9 mouse cellular contexts compared by ENCODE assay signal in the genomic region with DNA sequence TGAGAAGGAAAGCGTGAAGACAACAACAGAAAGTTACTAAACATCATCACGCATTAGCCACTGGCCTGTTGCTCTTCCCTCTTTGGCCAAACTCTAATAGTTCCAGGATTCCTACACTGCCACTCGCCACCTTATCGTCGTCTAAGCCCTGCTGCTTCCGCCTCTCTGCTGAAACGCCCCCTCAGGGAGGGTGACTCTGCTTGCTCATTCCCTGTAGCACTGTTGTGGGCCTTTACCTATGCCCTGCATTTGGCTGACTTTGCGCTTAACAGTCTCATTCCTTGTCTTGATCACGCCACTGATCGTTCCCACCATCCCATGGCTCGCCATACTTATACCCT. TPM values are rescaled to one million over a fixed set of nuclear protein-coding genes. Genes with fewer than 3 reads are reported as not detected.
DNase-seq lines count a peak whose midpoint lies in the region; ATAC-seq and TF ChIP-seq lines count a peak whose summit lies in the region.
"Had no signal": no experiment of that assay in that cellular context is flagged by ENCODE, and none has a peak within 500 bp of the region (broad histone marks: within the 10 kb centered on the region; RNA-seq: fewer than 3 reads in every experiment).

No protein-coding gene starts in this region.

- peaks cover 4% of the 10 kb centered on the region; the same call in 1 of the 2 replicates for H3K36me3 ChIP-seq in heart, embryonic 15.5 days
- H3K36me3 ChIP-seq in G1E (replicated peaks) = peaks cover 49% of the 10 kb centered on the region
- 0 out of 2 replicates have a peak, but pooled peaks cover 3% of the 10 kb centered on the region for H3K36me3 ChIP-seq in heart, embryonic 16.5 days (ENCODE audit: control insufficient read depth, insufficient read depth)
- no peaks in the 10 kb centered on the region for H3K36me3 ChIP-seq in liver, postnatal 0 days (replicated peaks; ENCODE audit: insufficient read depth, low read length)

- H3K9ac ChIP-seq in heart, embryonic 15.5 days = peak overlapping the region; percentile 90
- peak overlapping the region; percentile 97 for H3K9ac ChIP-seq in heart, embryonic 16.5 days (ENCODE audit: low read length)
- peak overlapping the region; percentile 78 for H3K9ac ChIP-seq in liver, postnatal 0 days (replicated peaks)

- 44% methylated on average over 11 of the region's 11 CpGs for WGBS in heart, embryonic 15.5 days
- WGBS in heart, embryonic 16.5 days = 34% methylated on average over 11 of the region's 11 CpGs
- WGBS in liver, postnatal 0 days (ENCODE audit: insufficient replicate concordance) = 63% methylated on average over 11 of the region's 11 CpGs

- no peak for DNase-seq in heart, postnatal 10 days
- peak; percentile 35 for DNase-seq in G1E (ENCODE audit: low spot score)
- DNase-seq in liver, postnatal 0 days = no peak
- DNase-seq in cerebellum, postnatal 14 days = no peak
- no peak for DNase-seq in spleen, adult 18-20 months
- no peak for DNase-seq in cerebellum, adult 11 months

- no peak for TF ChIP-seq EP300 in liver, postnatal 0 days (IDR thresholded peaks at IDR 0.05; ENCODE audit: low read depth)

- intact Hi-C loops in heart, postnatal 10 days (cut with DNase I) = no loop called here

- peaks cover 32% of the 10 kb centered on the region for H3K4me1 ChIP-seq in heart, embryonic 15.5 days (replicated peaks)
- H3K4me1 ChIP-seq in G1E (ENCODE audit: insufficient read depth, low read depth, low read length) = peaks cover 76% of the 10 kb centered on the region
- H3K4me1 ChIP-seq in heart, embryonic 16.5 days (ENCODE audit: control insufficient read depth, insufficient read depth, low read length) = peaks cover 30% of the 10 kb centered on the region
- H3K4me1 ChIP-seq in liver, postnatal 0 days (ENCODE audit: insufficient read depth) = peaks cover 10% of the 10 kb centered on the region

- no peak for TF ChIP-seq CTCF in G1E (IDR thresholded peaks at IDR 0.05; ENCODE audit: low read depth, low read length)
- TF ChIP-seq CTCF in liver, postnatal 0 days (IDR thresholded peaks at IDR 0.05; ENCODE audit: low read depth) = no peak

- no peaks in the 10 kb centered on the region for H3K9me3 ChIP-seq in heart, embryonic 15.5 days (replicated peaks)
- H3K9me3 ChIP-seq in G1E (replicated peaks) = no peaks in the 10 kb centered on the region
- H3K9me3 ChIP-seq in heart, embryonic 16.5 days (replicated peaks; ENCODE audit: control insufficient read depth, low read length) = no peaks in the 10 kb centered on the region
- no peaks in the 10 kb centered on the region for H3K9me3 ChIP-seq in liver, postnatal 0 days (ENCODE audit: low read length)

- no peaks in the 10 kb centered on the region for H3K27me3 ChIP-seq in heart, embryonic 15.5 days
- H3K27me3 ChIP-seq in G1E (ENCODE audit: insufficient read depth, low read length) = no peaks in the 10 kb centered on the region
- H3K27me3 ChIP-seq in heart, embryonic 16.5 days (ENCODE audit: control insufficient read depth, insufficient read depth, low read length) = no peaks in the 10 kb centered on the region
- no peaks in the 10 kb centered on the region for H3K27me3 ChIP-seq in liver, postnatal 0 days (ENCODE audit: insufficient read depth, low read length)

- peak overlapping the region; percentile 82 for H3K4me2 ChIP-seq in heart, embryonic 15.5 days
- peak overlapping the region; percentile 68 for H3K4me2 ChIP-seq in heart, embryonic 16.5 days (ENCODE audit: low read depth, low read length)
- peak overlapping the region; percentile 82 for H3K4me2 ChIP-seq in liver, postnatal 0 days (ENCODE audit: low read depth, low read length)

- peak overlapping the region; percentile 99 for H3K27ac ChIP-seq in heart, embryonic 15.5 days
- peak overlapping the region; percentile 100 for H3K27ac ChIP-seq in heart, embryonic 16.5 days (ENCODE audit: low read length)
- peak overlapping the region; percentile 98 for H3K27ac ChIP-seq in liver, postnatal 0 days (ENCODE audit: low read depth)

- peak overlapping the region; percentile 72 for H3K4me3 ChIP-seq in heart, embryonic 15.5 days
- H3K4me3 ChIP-seq in G1E (ENCODE audit: low read depth, low read length) = peak overlapping the region; percentile 89
- H3K4me3 ChIP-seq in heart, embryonic 16.5 days (ENCODE audit: low read length) = peak overlapping the region; percentile 85
- H3K4me3 ChIP-seq in liver, postnatal 0 days (ENCODE audit: low read depth, low read length) = peak overlapping the region; percentile 71
- H3K4me3 ChIP-seq: erythroblast, embryonic 14.5 days had no signal

- no peak for ATAC-seq in heart, embryonic 15.5 days (replicated peaks; ENCODE audit: insufficient number of reproducible peaks, insufficient read depth, low FRiP score, low read depth)
- ATAC-seq in G1E (ENCODE audit: extremely low read depth, insufficient number of reproducible peaks, low FRiP score, poor library complexity, severe bottlenecking) = peak; percentile 35
- no peak for ATAC-seq in heart, embryonic 16.5 days (replicated peaks; ENCODE audit: extremely low read depth, insufficient read depth, low FRiP score)
- no peak for ATAC-seq in liver, postnatal 0 days

RNA-seq across cellular contexts. Expression of gene Itgb3bp, which starts 1.6 kb away (rescaled TPM):
- 26.9 and 39.2 TPM in 2 replicates for polyA plus RNA-seq in heart, embryonic 15.5 days (2015; fragmentation: Nextera tagmentation; extraction: Ambion mirVana)
- 1 to 10 TPM; 7.6 to 8.8 TPM for total RNA-seq in heart, postnatal 10 days (2021)
- 39.7 and 40.4 TPM in 2 replicates for total RNA-seq in G1E (2014; fragmentation: Nextera tagmentation)
- 21.3 and 23.2 TPM in 2 replicates for total RNA-seq in G1E (2017)
- 0.79 and 1.1 TPM in 2 replicates for polyA plus RNA-seq in G1E (2012)
- polyA plus RNA-seq in heart, embryonic 16.5 days (2015; fragmentation: Nextera tagmentation; extraction: Ambion mirVana) = 28.3 and 31.9 TPM in 2 replicates
- 8.9 and 12.2 TPM in 2 replicates for polyA plus RNA-seq in liver, postnatal 0 days (2015; fragmentation: Nextera tagmentation; extraction: Ambion mirVana)

RNA-seq across cellular contexts. Expression of gene Pgm1, which starts 2.0 kb away (rescaled TPM):
- polyA plus RNA-seq in heart, embryonic 15.5 days (2015; fragmentation: Nextera tagmentation; extraction: Ambion mirVana) = 231 and 240 TPM in 2 replicates
- 100 to 1,000 TPM; 222 to 228 TPM for total RNA-seq in heart, postnatal 10 days (2021)
- total RNA-seq in G1E (2014; fragmentation: Nextera tagmentation) = 44.8 and 47.2 TPM in 2 replicates
- 102 and 113 TPM in 2 replicates for total RNA-seq in G1E (2017)
- polyA plus RNA-seq in G1E (2012) = 57.4 and 66.8 TPM in 2 replicates
- 291 and 294 TPM in 2 replicates for polyA plus RNA-seq in heart, embryonic 16.5 days (2015; fragmentation: Nextera tagmentation; extraction: Ambion mirVana)
- 144 and 145 TPM in 2 replicates for polyA plus RNA-seq in liver, postnatal 0 days (2015; fragmentation: Nextera tagmentation; extraction: Ambion mirVana)
